Mouse (Mus musculus) liver, adult 2 months (tissue): ENCODE data around the gene Acaa1a. TPM values are rescaled to one million over a fixed set of nuclear protein-coding genes. Genes with fewer than 3 reads are reported as not detected.

Source experiments
- DNase-seq: peaks from one replicate; pipeline ENCODE4 v3.0.0-alpha.2; 2011; ENCODE audit warnings: low read depth, low spot score; ENCODE audit errors: extremely low read depth
- H3K27ac ChIP-seq: fragments of 200-500 bp; replicated peaks from 2 replicates; pipeline ENCODE4 v1.5.1; 2012; ENCODE audit warnings: low read depth, mild to moderate bottlenecking, control low read depth, inconsistent platforms, low read length; ENCODE audit not compliant: insufficient read depth
- H3K27me3 ChIP-seq: fragments of 200-500 bp; 2 replicates; pipeline ENCODE4 v1.6.1; 2012; ENCODE audit warnings: mild to moderate bottlenecking, moderate library complexity, low read length, inconsistent platforms; ENCODE audit not compliant: control insufficient read depth, insufficient read depth
- H3K36me3 ChIP-seq: fragments of 200-500 bp; 2 replicates; pipeline ENCODE4 v1.6.1; 2012; ENCODE audit warnings: low read length, inconsistent platforms; ENCODE audit not compliant: control insufficient read depth, insufficient read depth
- H3K4me1 ChIP-seq: fragments of 200-500 bp; 2 replicates; pipeline ENCODE4 v1.6.1; 2011; ENCODE audit warnings: low read length; ENCODE audit not compliant: control insufficient read depth, insufficient read depth
- H3K4me3 ChIP-seq: fragments of 200-500 bp; 2 replicates; pipeline ENCODE4 v1.5.1; 2011; ENCODE audit warnings: low read depth, mild to moderate bottlenecking, control low read depth, low read length, moderate library complexity; ENCODE audit not compliant: insufficient read depth
- H3K79me2 ChIP-seq: fragments of 200-500 bp; 2 replicates; pipeline ENCODE4 v1.6.1; 2012; ENCODE audit warnings: inconsistent platforms, mild to moderate bottlenecking, low read length, moderate library complexity; ENCODE audit not compliant: control insufficient read depth, insufficient read depth
- H3K9ac ChIP-seq: fragments of 200-500 bp; 2 replicates; pipeline ENCODE4 v1.6.1; 2012; ENCODE audit warnings: low read depth, mild to moderate bottlenecking, control low read depth, inconsistent platforms, low read length
- CTCF ChIP-seq: fragments of 200-500 bp; IDR thresholded peaks from 2 replicates; pipeline ENCODE4 v1.5.1; 2011; ENCODE audit warnings: low read depth, low read length, control low read depth
- POLR2A ChIP-seq: fragments of 200-500 bp; IDR thresholded peaks from 2 replicates; pipeline ENCODE4 v1.6.1; 2011; ENCODE audit warnings: low read length, control low read depth; ENCODE audit not compliant: insufficient read depth; ENCODE audit errors: extremely low read depth
- WGBS: fragments of 180-500 bp; shearing (Covaris S2); methylation state at CpG from one replicate; pipeline ENCODE4 v1.1.7; 2018; 5-methylcytosine and 5-hydroxymethylcytosine counted together
- polyA plus RNA-seq: library from polyadenylated mRNA; depleted of rRNA; stranded (reverse); fragments of >200 nt; gene quantifications from 2 replicates; pipeline ENCODE4 v1.2.3, GENCODE M21; 2012
- total RNA-seq: library from RNA; depleted of rRNA; stranded (reverse); fragments of >200 nt; gene quantifications from 2 replicates; pipeline ENCODE4 v1.2.3, GENCODE M21; 2014

Gene Acaa1a
- total and polyA plus RNA-seq, 2 experiments = 170 to 280 TPM

DNA sequence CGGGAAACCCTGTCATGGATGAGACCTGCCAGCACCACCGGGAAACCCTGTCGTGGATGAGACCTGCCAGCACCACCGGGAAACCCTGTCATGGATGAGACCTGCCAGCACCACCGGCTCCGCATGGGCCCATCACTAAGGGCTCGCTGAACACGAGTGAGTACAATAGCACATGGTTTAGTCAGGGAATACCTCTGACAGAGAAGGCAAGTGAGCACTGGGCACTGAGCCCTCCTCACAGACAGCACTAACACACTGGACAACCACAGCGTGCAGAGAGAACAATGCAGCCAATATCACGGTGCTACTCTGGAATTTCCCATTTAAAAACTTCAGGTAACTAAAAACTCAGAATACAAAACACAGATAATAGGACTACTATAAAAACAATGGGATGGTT, 26.4 kb upstream of the Acaa1a start:
- no peak overlapping the region for H3K4me3 ChIP-seq
- 91% methylated on average over 10 of the region's 10 CpGs for WGBS
- TF ChIP-seq POLR2A (no peak), CTCF (no peak)
- DNase-seq = no peak
- no peaks in the 10 kb centered on the region for H3K27me3 ChIP-seq
- no peaks in the 10 kb centered on the region for H3K36me3 ChIP-seq
- H3K79me2 ChIP-seq = peaks cover 25% of the 10 kb centered on the region; the same call in 1 of the 2 replicates
- no peak overlapping the region for H3K9ac ChIP-seq
- no peak overlapping the region for H3K27ac ChIP-seq
- peaks cover 9% of the 10 kb centered on the region; the same call in 1 of the 2 replicates for H3K4me1 ChIP-seq

DNA sequence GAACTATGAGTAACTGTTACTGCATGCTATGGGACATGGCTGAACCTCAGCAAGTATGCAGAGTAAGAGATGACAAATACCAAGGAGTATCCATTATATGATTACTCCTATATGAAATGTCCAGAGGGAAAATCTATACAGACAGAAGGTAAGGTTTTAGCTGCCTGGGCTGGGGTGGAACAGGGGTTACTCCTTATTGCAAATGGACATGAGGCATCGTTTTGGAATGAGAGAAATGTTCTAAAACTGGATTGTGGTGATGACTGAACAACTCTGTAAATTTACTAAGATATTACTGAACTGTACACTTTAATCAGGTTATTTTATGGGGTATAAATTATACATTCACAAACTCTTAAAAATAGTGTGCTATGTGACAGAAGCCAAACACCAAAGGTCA, 20.6 kb upstream of the Acaa1a start:
- Histone ChIP-seq H3K79me2 (peaks cover 24% of the 10 kb centered on the region; the same call in 1 of the 2 replicates), H3K27ac (no peak overlapping the region), H3K27me3 (no peaks in the 10 kb centered on the region), H3K36me3 (no peaks in the 10 kb centered on the region), H3K4me3 (no peak overlapping the region), H3K4me1 (peaks cover 9% of the 10 kb centered on the region), H3K9ac (no peak overlapping the region)
- DNase-seq = no peak
- WGBS = 93% methylated on average over 1 of the region's 1 CpGs
- TF ChIP-seq CTCF = no peak

DNA sequence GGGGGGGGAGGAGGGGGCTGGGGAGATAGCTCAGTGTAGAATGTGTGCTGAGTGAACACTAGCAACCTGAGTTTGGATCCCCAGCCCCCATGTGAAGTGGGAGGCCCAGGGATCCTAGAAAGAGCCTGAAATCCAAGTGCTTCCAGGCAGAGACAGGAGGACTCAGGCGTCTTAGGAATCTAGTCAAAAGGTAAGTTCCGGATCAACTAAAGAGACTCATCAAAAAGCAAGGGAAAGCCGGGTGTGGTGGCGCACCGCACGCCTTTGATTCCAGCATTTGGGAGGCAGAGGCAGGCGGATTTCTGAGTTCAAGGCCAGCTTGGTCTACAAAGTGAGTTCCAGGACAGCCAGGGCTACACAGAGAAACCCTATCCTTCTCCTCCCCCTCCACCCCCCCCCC, 19.0 kb upstream of the Acaa1a start:
- peaks cover 18% of the 10 kb centered on the region; the same call in 1 of the 2 replicates for H3K79me2 ChIP-seq
- H3K4me3 ChIP-seq = no peak overlapping the region
- DNase-seq = no peak
- WGBS = 91% methylated on average over 7 of the region's 7 CpGs
- H3K9ac ChIP-seq = no peak overlapping the region
- H3K27ac ChIP-seq = no peak overlapping the region
- H3K36me3 ChIP-seq = no peaks in the 10 kb centered on the region
- TF ChIP-seq POLR2A (no peak), CTCF (no peak)
- H3K27me3 ChIP-seq = no peaks in the 10 kb centered on the region
- H3K4me1 ChIP-seq = peaks cover 9% of the 10 kb centered on the region

DNA sequence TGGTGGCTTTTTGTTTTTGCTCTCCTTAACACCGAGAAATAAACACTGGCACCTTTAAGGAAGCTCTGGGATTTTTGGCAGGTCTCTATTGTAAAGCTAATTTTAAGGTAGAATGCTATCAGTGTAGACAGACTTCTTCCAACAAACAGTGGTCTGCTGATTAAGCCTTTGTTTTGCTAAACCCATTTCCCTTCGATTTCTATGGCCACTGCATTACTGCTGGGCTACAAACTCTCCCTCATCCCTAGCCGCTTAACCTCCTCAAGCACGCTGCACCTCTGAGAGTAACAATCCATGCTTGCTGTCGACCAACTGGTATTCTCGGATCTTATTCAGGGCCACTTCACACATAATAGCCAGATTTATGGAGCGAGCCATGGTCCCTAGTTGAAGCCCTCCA, 18.5 kb upstream of the Acaa1a start:
- Histone ChIP-seq H3K27ac (no peak overlapping the region), H3K27me3 (no peaks in the 10 kb centered on the region), H3K4me3 (peak overlapping the region; percentile 79; the same call in 1 of the 2 replicates), H3K36me3 (no peaks in the 10 kb centered on the region), H3K4me1 (peaks cover 9% of the 10 kb centered on the region), H3K9ac (peak overlapping the region; percentile 40; the same call in 1 of the 2 replicates), H3K79me2 (peaks cover 15% of the 10 kb centered on the region; the same call in 1 of the 2 replicates)
- DNase-seq = no peak
- WGBS = 29% methylated on average over 7 of the region's 7 CpGs
- TF ChIP-seq POLR2A = no peak
- TF ChIP-seq CTCF = no peak

DNA sequence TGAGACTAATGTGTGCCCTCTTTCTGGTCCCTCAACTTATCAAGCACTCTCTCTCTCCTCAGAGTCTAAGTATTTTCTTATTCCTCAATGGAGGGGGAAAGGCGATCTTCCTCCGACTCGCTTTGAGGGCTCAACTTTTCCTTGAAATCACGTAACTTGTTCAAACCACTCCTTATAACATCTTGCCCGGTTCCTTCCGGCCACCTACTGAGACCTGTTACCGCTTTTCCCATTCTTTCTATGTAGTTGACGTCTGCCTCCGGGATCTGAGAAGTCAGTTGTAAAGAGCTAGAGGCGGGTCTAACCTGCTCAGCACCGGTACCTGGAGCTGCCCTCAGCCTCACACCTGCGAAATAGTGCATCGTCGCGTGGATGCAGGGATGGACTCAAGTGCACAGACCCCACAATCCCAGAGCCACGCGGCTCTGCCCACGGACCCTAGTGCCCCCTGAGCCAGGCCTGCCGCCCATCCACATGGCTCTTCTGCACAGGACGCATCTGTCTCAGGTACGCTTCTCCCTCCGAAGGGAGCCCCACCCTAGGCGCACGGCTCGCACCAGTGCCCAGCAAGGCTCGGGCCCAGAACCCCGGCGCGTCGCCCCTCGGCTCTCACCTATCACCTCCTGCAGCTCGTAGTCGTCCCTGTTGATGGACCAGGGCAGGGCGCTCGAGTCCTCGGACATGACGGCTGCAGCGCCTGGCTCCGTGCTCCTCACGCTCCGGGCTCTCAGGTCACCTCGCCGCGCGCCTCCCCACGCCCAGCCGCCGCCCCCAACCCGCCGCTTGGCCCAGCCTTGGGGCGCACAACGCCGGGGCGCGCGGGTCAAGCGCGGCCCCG, 17.9 kb upstream of the Acaa1a start:
- no peak for DNase-seq
- TF ChIP-seq POLR2A = no peak
- no peak for TF ChIP-seq CTCF
- WGBS = 2% methylated on average over 59 of the region's 59 CpGs

More for the DNA sequence above, 17.9 kb upstream of the Acaa1a start:
- Histone ChIP-seq H3K27me3 (no peaks in the 10 kb centered on the region), H3K27ac (peak overlapping the region; percentile 92), H3K79me2 (peaks cover 14% of the 10 kb centered on the region; the same call in 1 of the 2 replicates), H3K4me3 (peak overlapping the region; percentile 79), H3K36me3 (no peaks in the 10 kb centered on the region), H3K9ac (peak overlapping the region; percentile 75), H3K4me1 (peaks cover 9% of the 10 kb centered on the region)
